Mouse (Mus musculus) myocyte (in vitro differentiated cells): Measurements from ENCODE around the gene Man1c1. TPM values are rescaled to one million over a fixed set of nuclear protein-coding genes. Genes with fewer than 3 reads are reported as not detected.
A peak's percentile ranks its signal among the peaks of the same experiment; 100 is the strongest.

Source experiments
- H3K27me3 ChIP-seq: one replicate; pipeline ENCODE4 v1.6.1; 2011; ENCODE audit not compliant: control insufficient read depth, insufficient read depth, insufficient read length
- H3K36me3 ChIP-seq: one replicate; pipeline ENCODE4 v1.6.1; 2011; ENCODE audit not compliant: control insufficient read depth, insufficient read depth
- H3K4me2 ChIP-seq: one replicate; pipeline ENCODE4 v1.6.1; 2011; ENCODE audit warnings: low read depth, control low read depth
- H3K4me3 ChIP-seq: one replicate; pipeline ENCODE4 v1.5.1; 2011; ENCODE audit warnings: mild to moderate bottlenecking, control low read depth, moderate library complexity
- H3K79me2 ChIP-seq: one replicate; pipeline ENCODE4 v1.6.1; 2011; ENCODE audit not compliant: control insufficient read depth, insufficient read depth
- H3ac ChIP-seq: one replicate; pipeline ENCODE4 v1.6.1; 2011; ENCODE audit not compliant: control insufficient read depth, insufficient read length
- CEBPB ChIP-seq: IDR thresholded peaks from 2 replicates; pipeline ENCODE4 v1.6.1; 2011; ENCODE audit warnings: mild to moderate bottlenecking, moderate library complexity; ENCODE audit not compliant: poor library complexity, insufficient read depth, severe bottlenecking
- E2F4 ChIP-seq: IDR thresholded peaks from one replicate; pipeline ENCODE4 v1.6.1; 2011; ENCODE audit warnings: mild to moderate bottlenecking, control low read depth, moderate library complexity; ENCODE audit not compliant: insufficient read depth
- MAX ChIP-seq: IDR thresholded peaks from one replicate; pipeline ENCODE4 v1.6.1; 2011; ENCODE audit warnings: low read depth, mild to moderate bottlenecking, control low read depth
- MYOD1 ChIP-seq, 3 experiments: IDR thresholded peaks; one replicate each; pipeline ENCODE4 v1.6.1; 2011; ENCODE audit warnings: control low read depth in 2 of 3, low read depth in 2 of 3, mild to moderate bottlenecking in 2 of 3, moderate library complexity in 1 of 3; ENCODE audit not compliant: insufficient read length in 2 of 3, control insufficient read depth in 1 of 3
- MYOG ChIP-seq, 3 experiments: IDR thresholded peaks; one replicate each; pipeline ENCODE4 v1.6.1; 2011; ENCODE audit warnings: control low read depth in 2 of 3, low read depth in 2 of 3, mild to moderate bottlenecking in 2 of 3; ENCODE audit not compliant: insufficient read length in 2 of 3, control insufficient read depth in 1 of 3, insufficient read depth in 1 of 3
- POLR2A ChIP-seq: IDR thresholded peaks from one replicate; pipeline ENCODE4 v1.6.1; 2011; ENCODE audit warnings: low read depth, mild to moderate bottlenecking, control low read depth, moderate library complexity; ENCODE audit not compliant: insufficient read length
- POLR2AphosphoS2 ChIP-seq: IDR thresholded peaks from one replicate; pipeline ENCODE4 v1.6.1; 2011; ENCODE audit warnings: low read depth, control low read depth; ENCODE audit not compliant: insufficient read length
- REST ChIP-seq: IDR thresholded peaks from one replicate; pipeline ENCODE4 v1.6.1; 2011; ENCODE audit warnings: mild to moderate bottlenecking, control low read depth, moderate library complexity; ENCODE audit not compliant: insufficient read depth, insufficient read length
- SRF ChIP-seq: IDR thresholded peaks from one replicate; pipeline ENCODE4 v1.6.1; 2011; ENCODE audit warnings: low read depth; ENCODE audit not compliant: control insufficient read depth, insufficient read length
- TCF12 ChIP-seq: IDR thresholded peaks from one replicate; pipeline ENCODE4 v1.6.1; 2011; ENCODE audit warnings: mild to moderate bottlenecking, control low read depth; ENCODE audit not compliant: poor library complexity, insufficient read depth, severe bottlenecking
- TCF3 ChIP-seq: IDR thresholded peaks from one replicate; pipeline ENCODE4 v1.6.1; 2011; ENCODE audit warnings: low read depth, control low read depth; ENCODE audit not compliant: insufficient read length
- USF1 ChIP-seq: IDR thresholded peaks from one replicate; pipeline ENCODE4 v1.6.1; 2011; ENCODE audit warnings: low read depth, mild to moderate bottlenecking, control low read depth, moderate library complexity
- polyA plus RNA-seq: library from polyadenylated mRNA; unstranded; fragments of >200 nt; fragmentation: generic; extraction: Trizol; gene quantifications from one replicate; pipeline ENCODE4 v1.2.1, GENCODE M21; 2012; ENCODE audit warnings: missing spikeins

The Man1c1 gene
- polyA plus RNA-seq, 1 experiment: 11.3 TPM

- no peak for TF ChIP-seq CEBPB
- no peak for TF ChIP-seq TCF3
- TF ChIP-seq SRF: no peak
- no peak for TF ChIP-seq REST
- TF ChIP-seq POLR2AphosphoS2: no peak
- TF ChIP-seq MYOD1 (IDR thresholded peaks at IDR 0.05; ENCODE audit: control insufficient read depth in 1 of 3, insufficient read length in 2 of 3, low read depth in 2 of 3): no peak
- TF ChIP-seq TCF12: no peak
- TF ChIP-seq MYOG (IDR thresholded peaks at IDR 0.05; ENCODE audit: control insufficient read depth in 1 of 3, insufficient read depth in 1 of 3, insufficient read length in 2 of 3, low read depth in 2 of 3): no peak
- no peak for TF ChIP-seq POLR2A
- TF ChIP-seq MAX: no peak
- TF ChIP-seq E2F4: no peak
- TF ChIP-seq USF1: no peak
- Histone ChIP-seq H3K79me2 (peaks cover 7% of the 10 kb centered on the region), H3K36me3 (no peaks in the 10 kb centered on the region), H3K4me2 (no peak overlapping the region), H3K27me3 (no peaks in the 10 kb centered on the region), H3K4me3 (no peak overlapping the region), H3ac (no peak overlapping the region)
These were observed 34.2 kb downstream of the Man1c1 start for GRCm38 (mm10) chr4:134669742-134670354.

- no peaks in the 10 kb centered on the region for H3K27me3 ChIP-seq
- no peaks in the 10 kb centered on the region for H3K36me3 ChIP-seq
- H3K79me2 ChIP-seq: peaks cover 7% of the 10 kb centered on the region
- no peak overlapping the region for H3ac ChIP-seq
- no peak for TF ChIP-seq E2F4
- no peak for TF ChIP-seq MYOG (IDR thresholded peaks at IDR 0.05; ENCODE audit: control insufficient read depth in 1 of 3, insufficient read depth in 1 of 3, insufficient read length in 2 of 3, low read depth in 2 of 3)
- TF ChIP-seq REST: no peak
- TF ChIP-seq TCF12: no peak
- TF ChIP-seq MAX: no peak
- TF ChIP-seq MYOD1 (IDR thresholded peaks at IDR 0.05; ENCODE audit: control insufficient read depth in 1 of 3, insufficient read length in 2 of 3, low read depth in 2 of 3): no peak
- no peak for TF ChIP-seq POLR2AphosphoS2
- TF ChIP-seq CEBPB: no peak
- no peak overlapping the region for H3K4me2 ChIP-seq
- H3K4me3 ChIP-seq: no peak overlapping the region
These were observed 35.6 kb downstream of the Man1c1 start for GRCm38 (mm10) chr4:134668355-134669028.

- Histone ChIP-seq H3K4me3 (no peak overlapping the region), H3K36me3 (no peaks in the 10 kb centered on the region), H3ac (no peak overlapping the region), H3K4me2 (no peak overlapping the region), H3K27me3 (no peaks in the 10 kb centered on the region), H3K79me2 (peaks cover 3% of the 10 kb centered on the region)
- TF ChIP-seq POLR2AphosphoS2: no peak
- TF ChIP-seq USF1: no peak
- no peak for TF ChIP-seq E2F4
- TF ChIP-seq REST: no peak
- no peak for TF ChIP-seq MAX
- no peak for TF ChIP-seq POLR2A
- TF ChIP-seq TCF3: no peak
- TF ChIP-seq MYOD1 (IDR thresholded peaks at IDR 0.05; ENCODE audit: control insufficient read depth in 1 of 3, insufficient read length in 2 of 3, low read depth in 2 of 3): no peak
- TF ChIP-seq SRF: no peak
- no peak for TF ChIP-seq TCF12
- no peak for TF ChIP-seq CEBPB
- no peak for TF ChIP-seq MYOG (IDR thresholded peaks at IDR 0.05; ENCODE audit: control insufficient read depth in 1 of 3, insufficient read depth in 1 of 3, insufficient read length in 2 of 3, low read depth in 2 of 3)
These were observed 37.7 kb downstream of the Man1c1 start for GRCm38 (mm10) chr4:134666391-134666790.

- Histone ChIP-seq H3K4me2 (peak overlapping the region; percentile 13), H3K27me3 (no peaks in the 10 kb centered on the region), H3K36me3 (no peaks in the 10 kb centered on the region), H3K79me2 (no peaks in the 10 kb centered on the region), H3ac (no peak overlapping the region), H3K4me3 (no peak overlapping the region)
- TF ChIP-seq MAX (no peak), SRF (no peak), CEBPB (no peak), MYOG (IDR thresholded peaks at IDR 0.05; ENCODE audit: control insufficient read depth in 1 of 3, insufficient read depth in 1 of 3, insufficient read length in 2 of 3, low read depth in 2 of 3) (peak; percentile 83 to 97 (median 85)), REST (no peak), MYOD1 (IDR thresholded peaks at IDR 0.05; ENCODE audit: control insufficient read depth in 1 of 3, insufficient read length in 2 of 3, low read depth in 2 of 3) (peak; percentile 69 to 94 (median 91)), POLR2A (no peak), TCF12 (peak; percentile 86), TCF3 (peak; percentile 87)
These were observed 41.0 kb downstream of the Man1c1 start for GRCm38 (mm10) chr4:134663052-134663451.
